14 mouse cellular contexts compared by ENCODE assay signal in genomic region chr4:150712856-150713255, GRCm38 (mm10).
A peak's percentile ranks its signal among the peaks of the same experiment; 100 is the strongest.
DNase-seq lines count a peak whose midpoint lies in the region; ATAC-seq and TF ChIP-seq lines count a peak whose summit lies in the region.
"Had no signal": no experiment of that assay in that cellular context is flagged by ENCODE, and none has a peak within 500 bp of the region (broad histone marks: within the 10 kb centered on the region; RNA-seq: fewer than 3 reads in every experiment).

No protein-coding gene starts in this region.

- TF ChIP-seq POLR2A in lung, adult 2 months (IDR thresholded peaks at IDR 0.05; ENCODE audit: borderline replicate concordance, extremely low read depth, low read depth, low read length) = no peak

- H3K36me3 ChIP-seq in hindbrain, embryonic 10.5 days = no peaks in the 10 kb centered on the region
- H3K36me3 ChIP-seq in hindbrain, embryonic 13.5 days = no peaks in the 10 kb centered on the region
- H3K36me3 ChIP-seq in lung, postnatal 0 days (ENCODE audit: insufficient read depth, low read length) = no peaks in the 10 kb centered on the region

- H3K9me3 ChIP-seq in hindbrain, embryonic 10.5 days = no peaks in the 10 kb centered on the region
- H3K9me3 ChIP-seq in hindbrain, embryonic 13.5 days = no peaks in the 10 kb centered on the region
- H3K9me3 ChIP-seq in lung, postnatal 0 days (ENCODE audit: low read length) = no peaks in the 10 kb centered on the region

- 0 out of 2 replicates have a peak, but pooled peaks cover 3% of the 10 kb centered on the region for H3K27me3 ChIP-seq in hindbrain, embryonic 10.5 days (ENCODE audit: insufficient read depth, poor library complexity, severe bottlenecking)
- H3K27me3 ChIP-seq in hindbrain, embryonic 13.5 days = no peaks in the 10 kb centered on the region
- H3K27me3 ChIP-seq in lung, postnatal 0 days (replicated peaks; ENCODE audit: insufficient read depth, low read length) = no peaks in the 10 kb centered on the region
- H3K27me3 ChIP-seq: Patski had no signal

- WGBS in hindbrain, embryonic 10.5 days = 77% methylated on average over 10 of the region's 10 CpGs
- WGBS in hindbrain, embryonic 13.5 days = 76% methylated on average over 10 of the region's 10 CpGs
- whole genome bisulfite sequencing in lung, postnatal 0 days = 28% methylated on average over 10 of the region's 10 CpGs
- 23% methylated on average over 10 of the region's 10 CpGs for WGBS in lung, adult 2 months

- peak; percentile 94 for TF ChIP-seq EP300 in lung, postnatal 0 days (IDR thresholded peaks at IDR 0.05)

- TF ChIP-seq CTCF in lung, postnatal 0 days (IDR thresholded peaks at IDR 0.05) = no peak
- no peak for TF ChIP-seq CTCF in lung, adult 2 months (IDR thresholded peaks at IDR 0.05; ENCODE audit: insufficient read depth, low read length)

- H3K4me1 ChIP-seq in hindbrain, embryonic 10.5 days (replicated peaks) = peaks cover 39% of the 10 kb centered on the region
- H3K4me1 ChIP-seq in hindbrain, embryonic 13.5 days (replicated peaks) = peaks cover 26% of the 10 kb centered on the region
- H3K4me1 ChIP-seq in lung, postnatal 0 days (ENCODE audit: insufficient read depth, low read depth, low read length) = peaks cover 19% of the 10 kb centered on the region
- peaks cover 3% of the 10 kb centered on the region; the same call in 1 of the 2 replicates for H3K4me1 ChIP-seq in lung, adult 2 months (ENCODE audit: control insufficient read depth, insufficient read depth, low read length)

- H3K27ac ChIP-seq in hindbrain, embryonic 10.5 days = peak overlapping the region; percentile 23; the same call in 1 of the 2 replicates
- H3K27ac ChIP-seq in hindbrain, embryonic 13.5 days = no peak overlapping the region
- peak overlapping the region; percentile 57 for H3K27ac ChIP-seq in lung, postnatal 0 days (ENCODE audit: low read length)
- H3K27ac ChIP-seq: hindbrain, embryonic 14.5 days had no signal

- intact Hi-C loops in heart, postnatal 14 days (cut with DNase I) = no loop called here

- H3K4me2 ChIP-seq in hindbrain, embryonic 13.5 days = no peak overlapping the region
- no peak overlapping the region for H3K4me2 ChIP-seq in lung, postnatal 0 days (replicated peaks; ENCODE audit: low read depth, low read length)
- H3K4me2 ChIP-seq: hindbrain, embryonic 14.5 days had no signal

- no peak overlapping the region for H3K4me3 ChIP-seq in hindbrain, embryonic 10.5 days
- H3K4me3 ChIP-seq in hindbrain, embryonic 13.5 days = no peak overlapping the region
- no peak overlapping the region for H3K4me3 ChIP-seq in lung, postnatal 0 days (ENCODE audit: low read depth, low read length)
- H3K4me3 ChIP-seq in lung, adult 2 months (replicated peaks; ENCODE audit: extremely low read depth, low read depth, low read length) = no peak overlapping the region

- H3K9ac ChIP-seq in hindbrain, embryonic 13.5 days = no peak overlapping the region
- no peak overlapping the region for H3K9ac ChIP-seq in lung, postnatal 0 days (replicated peaks; ENCODE audit: low read depth)
- H3K9ac ChIP-seq: hindbrain, embryonic 14.5 days had no signal

- DNase-seq in hindbrain, embryonic 10.5 days (ENCODE audit: low spot score) = no peak
- peak; percentile 60 for DNase-seq in lung, postnatal 0 days (ENCODE audit: low spot score)
- no peak for DNase-seq in lung, adult 2 months
- DNase-seq in heart, postnatal 14 days = peak; percentile 36 to 47
- DNase-seq in urinary bladder, adult 18-20 months (ENCODE audit: low spot score in 2 of 2) = no peak
- no peak for DNase-seq in urinary bladder, postnatal 14 days (ENCODE audit: low spot score)
- DNase-seq: adrenal gland, postnatal 10 days; cerebellum, adult 2 months; lung, postnatal 36 days had no signal

- ATAC-seq in hindbrain, embryonic 13.5 days (ENCODE audit: low FRiP score) = no peak
- peak; percentile 48 for ATAC-seq in lung, postnatal 0 days
- ATAC-seq: CD4-positive, CD25-positive, alpha-beta regulatory T cell, adult 4 months; midbrain, embryonic 16.5 days; Patski had no signal

Comparison
In these comparisons a context has a peak if more than half of its experiments do, and no peak if none do; other contexts are left out.
1. DNase-seq: peak in lung, postnatal 0 days (single experiment) and heart, postnatal 14 days (2 of 2); none in hindbrain, embryonic 10.5 days (single experiment), lung, adult 2 months (single experiment), urinary bladder, adult 18-20 months (0 of 2) and urinary bladder, postnatal 14 days (single experiment).